Mouse (Mus musculus) midbrain, embryonic 14.5 days (tissue): ENCODE data around the gene Olfr1259. TPM values are rescaled to one million over a fixed set of nuclear protein-coding genes. Genes with fewer than 3 reads are reported as not detected.
"Not testable (repeated sequence)": the region's sequence is repeated elsewhere in the genome, so short reads cannot be mapped to it uniquely, and the experiment has no call there.

ENCODE experiments used
- ATAC-seq: fragments of 200-750 bp; cut with Nextera tagmentation; 2 replicates; pipeline ENCODE4 v1.8.0; 2017; ENCODE audit warnings: moderate number of reproducible peaks, moderate library complexity; ENCODE audit not compliant: low FRiP score, low TSS enrichment
- DNase-seq: peaks from one replicate; pipeline ENCODE4 v3.0.0-alpha.2; 2015
- H3K27ac ChIP-seq: fragments of 300-500 bp; sonication (generic); replicated peaks from 2 replicates; pipeline ENCODE4 v1.5.1; 2014; ENCODE audit warnings: mild to moderate bottlenecking, low read depth, low read length, moderate library complexity
- H3K27me3 ChIP-seq: fragments of 300-500 bp; sonication (generic); 2 replicates; pipeline ENCODE4 v1.6.1; 2014; ENCODE audit warnings: low read length, control low read depth, mixed read lengths; ENCODE audit not compliant: control insufficient read depth, insufficient read depth
- H3K36me3 ChIP-seq: fragments of 300-500 bp; sonication (generic); 2 replicates; pipeline ENCODE4 v1.6.1; 2014; ENCODE audit warnings: low read length, control low read depth; ENCODE audit not compliant: control insufficient read depth, insufficient read depth
- H3K4me1 ChIP-seq: fragments of 300-500 bp; sonication (generic); 2 replicates; pipeline ENCODE4 v1.6.1; 2014; ENCODE audit warnings: mild to moderate bottlenecking, antibody characterized with exemption, low read length, control low read depth; ENCODE audit not compliant: control insufficient read depth, insufficient read depth
- H3K4me2 ChIP-seq: fragments of 300-500 bp; sonication (generic); 2 replicates; pipeline ENCODE4 v1.6.1; 2014; ENCODE audit warnings: mild to moderate bottlenecking, low read length, moderate library complexity
- H3K4me3 ChIP-seq: fragments of 300-500 bp; sonication (generic); replicated peaks from 2 replicates; pipeline ENCODE4 v1.5.1; 2014; ENCODE audit warnings: low read depth, low read length
- H3K9ac ChIP-seq: fragments of 300-500 bp; sonication (generic); replicated peaks from 2 replicates; pipeline ENCODE4 v1.6.1; 2014; ENCODE audit warnings: mild to moderate bottlenecking, low read length, moderate library complexity
- H3K9me3 ChIP-seq: fragments of 300-500 bp; sonication (generic); 2 replicates; pipeline ENCODE4 v1.6.1; 2016; ENCODE audit warnings: low read length, control low read depth, mixed read lengths; ENCODE audit not compliant: control insufficient read depth
- WGBS: fragments of 180-500 bp; shearing (Covaris S2); extraction: QIAGEN DNeasy Blood & Tissue Kit; methylation state at CpG from one replicate; pipeline ENCODE4 v1.1.7; 2014; 5-methylcytosine and 5-hydroxymethylcytosine counted together
- polyA plus RNA-seq: library from polyadenylated mRNA; unstranded; fragments of >200 nt; fragmentation: Nextera tagmentation; extraction: Ambion mirVana; gene quantifications from 2 replicates; pipeline ENCODE4 v1.2.1, GENCODE M21; 2014

Olfr1259 gene
- not detected in 2 replicates for polyA plus RNA-seq

DNA sequence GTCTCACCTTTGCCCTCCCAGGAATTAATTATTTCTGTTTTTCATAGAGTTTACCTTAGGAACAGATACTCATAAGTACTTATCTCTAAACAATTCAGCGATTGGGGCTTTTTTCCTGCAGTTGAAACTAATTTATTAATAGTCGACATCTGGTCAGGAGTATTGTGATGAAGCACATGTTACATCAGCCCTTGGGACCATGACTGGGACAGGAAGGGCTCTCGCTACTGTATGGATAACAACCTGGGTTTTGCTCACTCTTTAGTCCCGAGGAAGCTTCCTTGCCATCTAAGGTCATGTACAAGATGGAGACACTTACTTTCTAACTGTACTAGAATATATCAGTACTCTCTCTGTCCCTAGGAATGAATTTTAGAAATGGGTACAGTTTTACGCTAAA lies at the start of gene Olfr1259:
Olfr1259 (minus strand) TSS at position 101 of the 400 bp plus-strand sequence.
- Histone ChIP-seq H3K27me3 (no peaks in the 10 kb centered on the region), H3K9me3 (no peaks in the 10 kb centered on the region), H3K9ac (no peak within 1 kb of the TSS), H3K27ac (no peak within 1 kb of the TSS), H3K4me1 (no peaks in the 10 kb centered on the region), H3K4me2 (no peak within 1 kb of the TSS), H3K4me3 (no peak within 1 kb of the TSS), H3K36me3 (no peaks in the 10 kb centered on the region)
- no peak for ATAC-seq
- WGBS, result 89% methylated on average over 5 of the region's 5 CpGs
- no peak for DNase-seq

- Histone ChIP-seq H3K27ac (no peak within 1 kb of the TSS), H3K36me3 (no peaks in the 10 kb centered on the region), H3K4me3 (no peak within 1 kb of the TSS), H3K9me3 (no peaks in the 10 kb centered on the region), H3K4me2 (no peak within 1 kb of the TSS), H3K4me1 (no peaks in the 10 kb centered on the region), H3K9ac (no peak within 1 kb of the TSS), H3K27me3 (no peaks in the 10 kb centered on the region)
- ATAC-seq (no peak), DNase-seq (no peak)
Measured at GRCm38 (mm10) chr2:89990921-89991320, 42.5 kb upstream of the Olfr1259 start, which contains the start of gene Olfr1261. Olfr1261 (plus strand) TSS chr2:89991221.

DNA sequence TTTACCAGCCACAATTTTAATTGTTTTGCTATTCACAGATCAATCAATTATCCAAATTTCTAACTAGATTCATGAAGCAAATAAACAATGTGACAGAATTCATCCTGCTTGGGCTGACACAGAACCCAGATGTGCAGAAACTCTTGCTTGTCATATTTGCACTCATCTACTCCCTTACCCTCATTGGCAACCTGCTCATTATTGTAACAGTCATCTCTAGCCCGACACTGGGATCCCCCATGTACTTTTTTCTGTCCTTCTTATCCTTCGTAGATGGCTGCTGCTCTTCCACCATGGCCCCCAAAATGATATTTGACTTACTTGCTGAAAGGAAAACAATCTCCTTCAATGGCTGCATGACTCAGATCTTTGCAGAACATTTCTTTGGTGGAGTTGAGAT lies 29.2 kb upstream of the Olfr1259 start:
- Histone ChIP-seq H3K9ac (no peak overlapping the region), H3K4me2 (no peak overlapping the region), H3K27ac (no peak overlapping the region), H3K36me3 (no peaks in the 10 kb centered on the region), H3K9me3 (no peaks in the 10 kb centered on the region), H3K4me3 (no peak overlapping the region), H3K27me3 (no peaks in the 10 kb centered on the region), H3K4me1 (no peaks in the 10 kb centered on the region)
- no peak for ATAC-seq
- 87% methylated on average over 2 of the region's 2 CpGs for WGBS
- DNase-seq, result no peak

DNA sequence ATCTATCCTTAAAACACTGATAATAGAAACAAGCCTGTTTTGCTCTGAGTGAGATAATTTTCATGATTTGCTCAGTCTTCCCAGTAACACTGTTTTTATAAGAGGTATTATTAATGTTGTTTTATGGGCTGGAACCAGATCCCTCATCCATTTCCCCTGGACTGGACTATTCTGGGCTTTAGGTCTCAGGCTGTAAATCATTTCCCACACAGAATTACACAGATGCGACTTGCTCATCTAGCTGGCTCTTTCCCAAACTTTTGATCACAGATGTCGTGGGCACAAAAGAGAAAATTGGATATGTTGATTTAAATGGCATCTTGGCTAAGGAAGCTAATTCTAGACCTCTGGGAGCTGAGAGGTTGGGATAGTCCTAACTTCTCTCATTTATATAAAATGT lies 25.7 kb upstream of the Olfr1259 start, which contains the start of gene Olfr1260:
Olfr1260 (plus strand) TSS at position 157 of the 400 bp plus-strand sequence.
- DNase-seq, result no peak
- no peak within 1 kb of the TSS for H3K4me3 ChIP-seq
- H3K9me3 ChIP-seq, result no peaks in the 10 kb centered on the region
- H3K27ac ChIP-seq, result no peak within 1 kb of the TSS
- H3K4me1 ChIP-seq, result no peaks in the 10 kb centered on the region
- H3K4me2 ChIP-seq, result no peak within 1 kb of the TSS
- no peaks in the 10 kb centered on the region for H3K36me3 ChIP-seq
- WGBS, result 74% methylated on average over 2 of the region's 2 CpGs
- no peak for ATAC-seq
- no peaks in the 10 kb centered on the region for H3K27me3 ChIP-seq
- no peak within 1 kb of the TSS for H3K9ac ChIP-seq

- no peak for ATAC-seq
- Histone ChIP-seq H3K4me3 (no peak within 1 kb of the TSS), H3K9me3 (no peaks in the 10 kb centered on the region), H3K9ac (no peak within 1 kb of the TSS), H3K4me1 (no peaks in the 10 kb centered on the region), H3K27me3 (no peaks in the 10 kb centered on the region), H3K27ac (no peak within 1 kb of the TSS), H3K4me2 (no peak within 1 kb of the TSS), H3K36me3 (no peaks in the 10 kb centered on the region)
- DNase-seq, result no peak
Measured at GRCm38 (mm10) chr2:89927009-89927408, 21.5 kb downstream of the Olfr1259 start, which contains the start of gene Olfr1258. Olfr1258 (plus strand) TSS chr2:89927309.

GRCm38 (mm10) chr2:89912616-89913015 lies 35.8 kb downstream of the Olfr1259 start:
- H3K27ac ChIP-seq, H3K4me1 ChIP-seq, H3K27me3 ChIP-seq, H3K4me2 ChIP-seq, ATAC-seq, DNase-seq, H3K9me3 ChIP-seq, H3K9ac ChIP-seq, H3K36me3 ChIP-seq, H3K4me3 ChIP-seq: not testable (repeated sequence)
- WGBS, result 91% methylated on average over 9 of the region's 9 CpGs

Other genes starting within 250 kb of the Olfr1259 start
- gene Olfr1252, start 223.7 kb downstream of the Olfr1259 start, polyA plus RNA-seq, result not detected in 2 replicates
- not detected in 2 replicates for gene Olfr1253, start 191.6 kb downstream of the Olfr1259 start, polyA plus RNA-seq
- not detected in 2 replicates for gene Olfr1254, start 155.0 kb downstream of the Olfr1259 start, polyA plus RNA-seq
- not detected in 2 replicates for gene Olfr1255, start 136.6 kb downstream of the Olfr1259 start, polyA plus RNA-seq
- 0.08 TPM in 1 of 2 replicates, not detected in the other for gene Olfr1256, start 107.1 kb downstream of the Olfr1259 start, polyA plus RNA-seq
- gene Olfr48, start 100.5 kb downstream of the Olfr1259 start, polyA plus RNA-seq, result not detected in 2 replicates
- not detected in 2 replicates for gene Olfr1257, start 70.2 kb downstream of the Olfr1259 start, polyA plus RNA-seq
- gene Olfr1258, start 21.4 kb downstream of the Olfr1259 start, polyA plus RNA-seq, result not detected in 2 replicates
- gene Olfr1260, start 25.7 kb upstream of the Olfr1259 start, polyA plus RNA-seq, result not detected in 2 replicates
- not detected in 2 replicates for gene Olfr1261, start 42.6 kb upstream of the Olfr1259 start, polyA plus RNA-seq
- not detected in 2 replicates for gene Olfr1262, start 51.5 kb upstream of the Olfr1259 start, polyA plus RNA-seq
- not detected in 2 replicates for gene Olfr1263, start 63.5 kb upstream of the Olfr1259 start, polyA plus RNA-seq
- gene Olfr1264, start 76.9 kb upstream of the Olfr1259 start, polyA plus RNA-seq, result not detected in 2 replicates
- not detected in 2 replicates for gene Olfr1265, start 86.7 kb upstream of the Olfr1259 start, polyA plus RNA-seq
- gene Olfr140, start 114.9 kb upstream of the Olfr1259 start, polyA plus RNA-seq, result not detected in 2 replicates
- gene Olfr1269, start 172.7 kb upstream of the Olfr1259 start, polyA plus RNA-seq, result not detected in 2 replicates
- gene Olfr32, start 193.6 kb upstream of the Olfr1259 start, polyA plus RNA-seq, result 0.09 TPM in 1 of 2 replicates, not detected in the other
- gene Olfr1270, start 204.4 kb upstream of the Olfr1259 start, polyA plus RNA-seq, result not detected in 2 replicates